Mouse (Mus musculus): ENCODE measurements around the gene Gm10153. TPM values are rescaled to one million over a fixed set of nuclear protein-coding genes. Genes with fewer than 3 reads are reported as not detected.

Gene Gm10153
- polyA plus RNA-seq, 1 experiment from 2014 or later, result not detected

Other genes starting within 250 kb of the Gm10153 start
- 23.1 and 25.8 TPM in 2 replicates for gene Brsk2, start 240.6 kb downstream of the Gm10153 start, polyA plus RNA-seq (2015; fragmentation: Nextera tagmentation; extraction: Ambion mirVana)
- 52.5 and 54.3 TPM in 2 replicates for gene Mob2, start 129.3 kb downstream of the Gm10153 start, polyA plus RNA-seq (2015; fragmentation: Nextera tagmentation; extraction: Ambion mirVana)
- 90.8 and 93.5 TPM in 2 replicates for gene Dusp8, start 94.5 kb downstream of the Gm10153 start, polyA plus RNA-seq (2015; fragmentation: Nextera tagmentation; extraction: Ambion mirVana)
- gene Gm45618, start 69.7 kb downstream of the Gm10153 start, polyA plus RNA-seq (2015; fragmentation: Nextera tagmentation; extraction: Ambion mirVana), result 0.60 TPM in 1 of 2 replicates, not detected in the other
- gene Gm39115, start 54.4 kb downstream of the Gm10153 start, polyA plus RNA-seq (2015; fragmentation: Nextera tagmentation; extraction: Ambion mirVana), result not detected in 2 replicates
- gene Gm45337, start 45.8 kb downstream of the Gm10153 start, polyA plus RNA-seq (2015; fragmentation: Nextera tagmentation; extraction: Ambion mirVana), result not detected in 2 replicates
- not detected in 2 replicates for gene Gm29735, start 33.3 kb downstream of the Gm10153 start, polyA plus RNA-seq (2015; fragmentation: Nextera tagmentation; extraction: Ambion mirVana)
- not detected in 2 replicates for gene Gm4553, start 24.6 kb downstream of the Gm10153 start, polyA plus RNA-seq (2015; fragmentation: Nextera tagmentation; extraction: Ambion mirVana)
- gene Krtap5-2, start 14.4 kb downstream of the Gm10153 start, polyA plus RNA-seq (2015; fragmentation: Nextera tagmentation; extraction: Ambion mirVana), result not detected in 2 replicates
- gene Krtap5-3, start 11.0 kb upstream of the Gm10153 start, polyA plus RNA-seq (2015; fragmentation: Nextera tagmentation; extraction: Ambion mirVana), result not detected in 2 replicates
- gene Gm7579, start 21.5 kb upstream of the Gm10153 start, polyA plus RNA-seq (2015; fragmentation: Nextera tagmentation; extraction: Ambion mirVana), result not detected in 2 replicates
- not detected in 2 replicates for gene Krtap5-5, start 39.6 kb upstream of the Gm10153 start, polyA plus RNA-seq (2015; fragmentation: Nextera tagmentation; extraction: Ambion mirVana)
- gene Gm40460, start 50.7 kb upstream of the Gm10153 start, polyA plus RNA-seq (2015; fragmentation: Nextera tagmentation; extraction: Ambion mirVana), result not detected in 2 replicates
- gene Gm2431, start 68.0 kb upstream of the Gm10153 start, polyA plus RNA-seq (2015; fragmentation: Nextera tagmentation; extraction: Ambion mirVana), result not detected in 2 replicates
- gene Gm4559, start 84.0 kb upstream of the Gm10153 start, polyA plus RNA-seq (2015; fragmentation: Nextera tagmentation; extraction: Ambion mirVana), result not detected in 2 replicates
- gene Krtap5-1, start 106.7 kb upstream of the Gm10153 start, polyA plus RNA-seq (2015; fragmentation: Nextera tagmentation; extraction: Ambion mirVana), result not detected in 2 replicates
- gene Krtap5-4, start 113.2 kb upstream of the Gm10153 start, polyA plus RNA-seq (2015; fragmentation: Nextera tagmentation; extraction: Ambion mirVana), result not detected in 2 replicates
- gene Ifitm10, start 183.4 kb upstream of the Gm10153 start, polyA plus RNA-seq (2015; fragmentation: Nextera tagmentation; extraction: Ambion mirVana), result 2.4 and 3.1 TPM in 2 replicates
- gene Gm49369, start 192.3 kb upstream of the Gm10153 start, polyA plus RNA-seq (2015; fragmentation: Nextera tagmentation; extraction: Ambion mirVana), result 1.0 and 3.0 TPM in 2 replicates
- 195 and 218 TPM in 2 replicates for gene Ctsd, start 197.6 kb upstream of the Gm10153 start, polyA plus RNA-seq (2015; fragmentation: Nextera tagmentation; extraction: Ambion mirVana)
- not detected in 2 replicates for gene Syt8, start 244.5 kb upstream of the Gm10153 start, polyA plus RNA-seq (2015; fragmentation: Nextera tagmentation; extraction: Ambion mirVana)